Mouse (Mus musculus) lung, adult 10 weeks (tissue): Measurements from ENCODE around the gene Ppp1ca. TPM values are rescaled to one million over a fixed set of nuclear protein-coding genes. Genes with fewer than 3 reads are reported as not detected.

Experiments
- polyA plus RNA-seq: library from polyadenylated mRNA; stranded (reverse); fragments of 350-450 nt; fragmentation: Illumina TruSeq; extraction: RNeasy Lipid Tissue Mini Kit (QIAGEN cat#74804); gene quantifications from one replicate; pipeline ENCODE4 v1.2.3, GENCODE M21; 2014; ENCODE audit warnings: low read depth, low replicate concordance; ENCODE audit not compliant: insufficient read depth

Gene Ppp1ca
- 290 TPM for polyA plus RNA-seq

DNA sequence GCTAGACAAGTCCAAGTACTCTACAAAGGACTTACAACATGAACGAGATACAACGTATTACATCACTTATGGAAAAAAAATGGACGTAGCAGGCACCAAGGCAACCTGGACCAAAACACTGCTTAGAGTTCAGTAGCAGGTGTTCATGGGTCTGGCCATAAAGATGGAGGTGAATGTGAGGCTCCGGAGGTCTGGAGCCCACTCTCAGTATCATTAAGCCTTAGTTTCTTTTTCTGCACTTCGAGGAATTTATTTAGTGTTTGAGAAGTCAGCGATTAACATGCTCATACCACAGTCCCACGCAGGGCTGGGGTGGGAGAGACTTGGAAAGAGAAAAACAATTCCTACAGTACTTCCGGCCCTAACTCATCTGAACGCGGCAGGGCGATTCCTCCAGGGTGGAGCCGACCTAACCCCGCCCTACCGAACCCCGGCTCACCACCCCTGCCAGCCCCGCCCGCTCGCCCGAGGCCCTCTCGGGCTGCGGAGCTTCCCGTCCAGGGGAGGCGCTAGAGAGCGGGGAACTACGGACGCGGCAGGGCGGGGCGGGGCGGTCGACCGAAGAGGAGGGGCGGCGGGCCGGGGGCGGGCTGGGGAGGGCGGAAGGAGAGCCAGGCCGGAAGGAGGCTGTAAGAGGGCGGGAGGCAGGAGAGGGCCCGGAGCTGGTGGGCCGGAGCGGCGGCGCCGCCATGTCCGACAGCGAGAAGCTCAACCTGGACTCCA is at the start of gene Ppp1ca:
Gene Ppp1ca (plus strand): TSS at position 538 of the 723 bp plus-strand sequence.

DNA sequence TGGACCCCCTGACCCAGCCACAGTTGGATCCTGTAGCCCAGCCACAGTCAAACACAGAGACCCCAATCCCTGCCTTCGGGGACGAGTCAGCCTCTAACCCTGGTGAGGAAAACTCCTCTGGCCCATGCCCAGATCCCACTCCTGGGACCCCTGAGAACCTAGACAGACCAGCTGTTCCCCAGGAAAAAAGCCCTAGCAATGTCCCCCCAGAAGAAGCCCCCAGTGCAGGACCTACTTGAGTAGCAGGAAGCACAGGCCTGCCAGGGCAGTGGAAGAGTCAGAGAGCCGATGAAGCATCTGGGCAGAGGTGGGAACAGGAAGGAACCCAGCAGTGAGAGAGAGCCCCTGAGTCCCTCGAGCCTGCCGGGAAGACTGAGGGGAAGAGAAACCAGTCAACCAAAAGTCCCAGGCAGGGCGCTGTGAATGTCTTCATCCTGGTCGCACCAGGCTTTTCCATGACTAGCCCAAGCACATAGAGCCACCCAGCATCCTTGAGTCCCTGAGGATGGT is 48.1 kb upstream of the Ppp1ca start, which contains the start of gene Cabp4:
Gene Cabp4 (minus strand): TSS at position 275 of the 510 bp plus-strand sequence.

DNA sequence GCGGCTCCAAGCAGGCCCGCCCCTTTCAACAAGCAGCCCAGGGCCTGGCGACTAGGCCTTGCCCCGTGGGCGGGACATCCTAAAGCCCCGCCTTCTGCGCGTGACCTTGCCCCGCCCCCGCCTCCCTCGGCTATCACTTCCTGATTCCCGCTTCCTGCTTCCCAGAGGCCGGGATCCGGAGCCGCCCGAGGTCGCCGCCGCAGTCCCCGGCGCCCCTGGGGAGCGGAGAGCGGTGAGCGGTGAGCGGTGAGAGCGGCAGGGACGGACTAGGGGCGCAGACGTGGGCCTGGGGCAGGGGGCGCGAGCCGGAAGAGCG is 43.4 kb upstream of the Ppp1ca start, which contains the start of gene Coro1b:
Gene Coro1b (plus strand): TSS at position 129 of the 316 bp plus-strand sequence.

DNA sequence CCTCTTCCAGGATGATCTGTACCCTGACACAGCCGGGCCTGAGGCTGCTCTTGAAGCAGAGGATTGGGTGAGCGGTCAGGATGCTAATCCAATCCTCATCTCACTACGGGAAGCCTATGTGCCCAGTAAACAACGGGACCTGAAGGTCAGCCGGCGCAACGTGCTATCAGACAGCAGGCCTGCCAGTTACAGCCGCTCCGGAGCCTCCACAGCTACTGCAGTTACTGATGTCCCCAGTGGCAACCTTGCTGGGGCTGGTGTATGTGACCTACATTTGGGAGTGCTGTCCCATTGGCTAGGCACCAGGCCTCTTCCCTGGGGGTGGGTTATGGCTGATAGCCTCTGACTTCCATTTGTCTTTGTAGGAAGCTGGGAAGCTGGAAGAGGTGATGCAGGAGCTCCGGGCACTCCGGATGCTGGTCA is 38.6 kb upstream of the Ppp1ca start, which contains the start of gene Ptprcap:
Gene Ptprcap (plus strand): TSS at position 373 of the 423 bp plus-strand sequence.

DNA sequence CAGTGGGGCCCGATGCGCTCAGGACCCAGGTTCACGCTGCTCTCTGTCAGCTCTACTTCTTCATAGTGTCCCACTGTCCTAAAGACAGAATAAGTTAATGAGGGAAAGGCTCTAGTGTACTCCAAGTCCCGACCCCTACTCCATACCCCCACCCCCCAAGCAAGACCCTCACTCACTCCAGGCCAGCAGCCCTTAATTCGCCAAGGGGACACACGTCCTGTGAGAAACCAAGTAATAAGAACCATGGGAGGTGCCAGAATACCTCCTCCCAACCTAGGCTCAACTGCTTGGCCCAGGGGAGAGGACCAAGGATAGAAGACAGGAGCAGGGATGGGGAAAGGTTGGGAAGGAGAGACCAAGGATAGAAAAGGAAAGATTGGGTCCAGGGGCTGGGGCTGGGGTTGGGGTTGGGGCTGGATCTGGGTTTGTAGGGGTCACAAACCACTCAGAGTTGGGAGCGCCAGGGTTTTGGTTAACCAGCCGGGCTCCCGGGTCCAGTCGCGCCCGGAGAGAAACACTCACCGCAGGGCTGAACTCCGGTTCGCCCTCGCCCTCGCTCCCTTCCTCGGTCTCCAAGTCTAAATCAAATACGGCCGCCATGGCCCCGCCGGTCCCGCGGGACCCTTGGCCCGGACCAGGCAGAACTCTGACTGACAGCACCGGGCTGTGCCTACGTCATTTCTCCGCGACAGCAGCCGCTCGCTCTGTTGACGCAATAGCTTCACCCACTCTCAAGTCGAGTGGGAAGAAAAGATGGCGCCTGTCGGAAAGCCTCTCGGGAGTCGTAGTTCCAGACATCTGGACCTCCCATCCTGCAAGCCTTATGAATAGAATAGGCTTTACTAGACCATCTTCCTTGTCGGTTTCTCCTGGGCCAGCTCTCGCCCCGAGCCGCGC is 29.0 kb upstream of the Ppp1ca start, which contains the start of gene Rps6kb2:
Gene Rps6kb2 (minus strand): TSS at position 709 of the 897 bp plus-strand sequence.

DNA sequence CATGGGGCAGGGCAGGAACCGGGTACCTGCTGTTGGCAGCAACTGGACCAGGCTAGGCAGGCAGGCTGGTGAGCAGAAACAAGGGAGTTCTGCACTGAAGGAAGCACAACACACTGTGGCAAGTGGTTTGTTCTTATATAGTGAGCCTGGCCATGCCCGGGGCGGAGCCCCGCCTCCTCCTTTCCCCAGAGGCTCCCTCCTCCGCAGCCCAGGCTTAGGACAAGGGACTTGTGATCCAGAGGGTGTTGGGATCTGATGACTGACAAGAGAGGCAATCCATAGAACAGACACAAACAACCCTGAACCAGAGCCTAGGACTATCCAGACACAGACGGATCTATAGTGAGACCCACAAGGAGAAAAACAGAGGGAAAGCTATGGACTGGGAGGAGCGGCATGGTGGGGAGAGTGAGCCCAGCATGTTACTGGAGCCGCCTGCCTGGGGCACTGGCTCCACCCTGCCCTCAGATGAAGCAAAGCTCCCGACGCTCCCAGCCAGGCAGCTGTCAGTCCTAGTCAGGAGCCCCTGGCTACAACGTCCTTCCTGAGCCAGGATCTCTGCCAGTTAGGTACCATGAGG is 16.4 kb upstream of the Ppp1ca start, which contains the start of gene Carns1:
Gene Carns1 (minus strand): TSS at position 112 of the 580 bp plus-strand sequence.

DNA sequence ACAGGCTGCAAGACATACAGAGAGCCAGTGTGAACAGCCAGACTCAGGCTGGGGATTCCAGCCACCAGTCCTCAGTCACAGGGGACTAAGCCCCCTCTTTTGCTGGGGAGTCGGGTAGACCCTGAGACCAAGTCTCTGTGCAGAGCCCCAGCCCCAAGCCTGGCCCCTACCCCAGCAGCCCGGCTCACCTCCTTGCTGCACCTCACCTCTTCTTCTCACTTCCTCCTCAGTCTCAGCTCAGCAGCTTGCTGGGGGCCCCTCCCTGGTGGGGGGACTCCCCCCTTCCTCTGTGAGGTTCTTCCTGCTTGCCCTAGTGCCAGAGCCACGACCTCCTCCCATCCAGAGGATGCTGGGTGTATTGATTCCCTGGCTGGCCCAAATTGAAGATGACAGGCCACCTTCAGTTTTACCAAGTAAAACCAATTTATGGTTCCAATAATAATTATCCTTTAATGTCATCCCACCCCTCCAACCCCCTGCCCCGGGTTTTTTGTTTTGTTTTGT is 982 bp upstream of the Ppp1ca start, which contains the start of gene Tbc1d10c:
Gene Tbc1d10c (minus strand): TSS at position 454 of the 504 bp plus-strand sequence.

DNA sequence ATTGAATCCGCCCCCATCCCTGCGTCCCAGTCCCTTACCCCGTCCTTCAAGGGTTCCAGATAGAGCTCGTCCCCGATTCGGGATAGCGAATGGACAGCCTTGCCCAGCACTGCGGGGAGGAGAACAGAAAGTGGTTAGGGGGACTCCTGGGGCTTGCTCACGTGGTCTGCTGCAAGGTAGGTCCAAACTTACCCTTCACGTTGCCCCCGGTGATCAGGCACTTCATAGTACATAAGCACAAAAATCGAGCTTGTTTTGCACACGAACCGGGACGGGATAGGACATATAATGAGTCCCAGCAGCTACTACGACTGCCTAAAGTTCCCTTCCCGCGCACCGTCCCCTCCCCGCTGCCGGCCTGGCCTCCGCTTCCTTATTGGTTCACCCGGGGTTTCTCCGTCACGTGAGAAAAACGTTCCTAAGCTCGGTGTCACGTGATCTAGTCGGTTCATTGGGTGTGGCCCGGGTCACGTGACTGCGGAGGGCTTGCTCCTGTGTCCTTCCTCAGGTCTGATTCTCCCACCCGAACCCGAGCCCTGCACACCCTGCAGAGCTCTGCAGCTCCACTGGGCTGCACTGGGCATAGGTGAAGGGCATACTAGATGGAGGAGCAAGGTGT is 9.5 kb downstream of the Ppp1ca start, which contains the start of gene Rad9a:
Gene Rad9a (minus strand): TSS at position 372 of the 619 bp plus-strand sequence.

DNA sequence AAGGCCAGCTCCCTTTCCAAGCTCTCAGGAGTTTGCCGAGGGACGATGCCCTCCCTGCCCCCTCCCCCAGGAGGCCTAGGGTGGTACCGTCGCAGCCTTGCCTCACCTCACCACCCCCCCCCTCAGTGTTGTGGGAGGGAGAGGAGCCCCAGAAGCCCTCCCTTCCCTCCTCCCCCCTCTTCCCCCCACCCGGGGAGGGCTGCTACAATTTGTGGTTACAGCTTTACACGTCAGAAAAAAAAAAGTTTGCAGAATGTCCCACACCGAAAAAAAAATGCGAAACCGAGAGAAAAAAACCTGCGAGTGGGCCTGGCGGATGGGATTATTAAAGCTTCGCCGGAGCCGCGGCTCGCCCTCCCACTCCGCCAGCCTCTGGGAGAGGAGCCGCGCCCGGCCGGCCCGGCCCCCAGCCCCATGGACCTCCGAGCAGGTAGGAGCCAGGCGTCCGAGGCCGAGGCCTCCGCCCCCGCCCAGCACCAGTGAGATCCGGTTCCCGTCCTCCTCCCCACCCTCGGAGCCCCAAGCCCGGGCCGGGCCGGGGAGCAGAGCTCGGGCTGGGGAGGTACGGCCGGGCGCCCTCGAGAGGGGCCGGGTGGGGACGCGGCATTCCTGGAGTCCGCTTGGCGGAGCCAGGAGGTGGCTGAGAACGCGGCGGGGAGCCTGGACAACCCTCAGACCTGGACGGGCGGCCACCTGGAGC is 22.4 kb downstream of the Ppp1ca start, which contains the start of the genes Clcf1 and AC109138.7:
Gene Clcf1 (plus strand): TSS at position 168 of the 700 bp plus-strand sequence.
Gene AC109138.7 (plus strand): TSS at position 287 of the 700 bp plus-strand sequence.

DNA sequence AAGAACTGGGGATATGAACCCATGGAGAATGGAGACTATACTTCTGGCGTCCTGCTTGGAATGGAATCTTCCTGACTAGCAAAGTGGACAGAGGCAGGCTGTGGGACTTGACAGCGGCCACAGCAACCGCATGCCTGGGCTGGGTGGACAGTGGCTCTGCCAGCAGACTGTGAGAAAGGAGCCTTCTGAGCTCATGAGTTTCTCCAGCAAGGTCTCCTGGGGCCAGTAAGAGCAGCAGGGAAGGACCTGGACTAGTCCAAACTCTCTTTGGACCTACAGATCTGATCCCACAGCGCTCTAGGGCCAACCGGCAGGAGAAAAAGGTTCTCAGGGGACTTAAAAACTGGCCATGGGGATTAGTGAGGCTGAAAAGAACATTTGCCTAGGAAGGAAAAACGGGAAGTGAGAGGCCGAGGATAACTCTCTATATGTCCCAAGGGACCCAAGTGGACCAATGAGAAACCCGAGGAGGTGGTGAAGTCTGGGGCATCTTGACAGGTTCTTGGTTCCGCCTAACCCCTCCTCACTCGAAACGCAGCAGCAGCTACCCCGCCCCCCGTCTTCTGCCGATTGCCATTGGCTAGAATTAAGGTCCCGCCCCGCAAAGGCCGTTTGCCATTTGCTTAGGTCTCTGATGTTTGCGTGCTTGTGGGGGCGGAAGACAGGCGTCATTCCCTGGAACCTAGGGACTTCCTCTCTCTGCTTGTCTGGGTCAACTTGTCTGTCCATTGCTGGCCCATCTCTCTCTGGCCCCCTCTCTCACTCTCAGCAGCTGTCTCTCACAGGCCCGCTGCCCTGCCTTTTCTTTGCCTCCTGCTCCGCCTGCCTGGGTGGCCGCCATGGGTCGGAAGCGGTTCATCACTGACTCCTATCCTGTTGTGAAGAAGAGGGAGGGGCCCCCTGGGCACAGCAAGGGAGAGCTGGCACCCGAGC is 39.7 kb downstream of the Ppp1ca start, which contains the start of gene Pold4:
Gene Pold4 (plus strand): TSS at position 647 of the 933 bp plus-strand sequence.

Other genes starting within 250 kb of the Ppp1ca start
- gene Aldh3b3, start 233.4 kb upstream of the Ppp1ca start, polyA plus RNA-seq = 0.20 TPM
- 0.83 TPM for gene Aldh3b2, start 219.7 kb upstream of the Ppp1ca start, polyA plus RNA-seq
- 10.1 TPM for gene Acy3, start 205.5 kb upstream of the Ppp1ca start, polyA plus RNA-seq
- not detected for gene Tbx10, start 199.3 kb upstream of the Ppp1ca start, polyA plus RNA-seq
- gene Nudt8, start 191.5 kb upstream of the Ppp1ca start, polyA plus RNA-seq = 19.1 TPM
- 0.23 TPM for gene Gm49405, start 191.4 kb upstream of the Ppp1ca start, polyA plus RNA-seq
- gene Doc2g, start 188.8 kb upstream of the Ppp1ca start, polyA plus RNA-seq = 4.9 TPM
- 85.5 TPM for gene Ndufv1, start 179.3 kb upstream of the Ppp1ca start, polyA plus RNA-seq
- gene Gstp1, start 154.1 kb upstream of the Ppp1ca start, polyA plus RNA-seq = 401 TPM
- gene Gstp2, start 146.0 kb upstream of the Ppp1ca start, polyA plus RNA-seq = 28.2 TPM
- gene Gstp3, start 132.5 kb upstream of the Ppp1ca start, polyA plus RNA-seq = 10.6 TPM
- gene Cabp2, start 110.5 kb upstream of the Ppp1ca start, polyA plus RNA-seq = 0.93 TPM
- 128 TPM for gene Cdk2ap2, start 94.9 kb upstream of the Ppp1ca start, polyA plus RNA-seq
- gene Pitpnm1, start 92.1 kb upstream of the Ppp1ca start, polyA plus RNA-seq = 24.1 TPM
- gene Aip, start 66.2 kb upstream of the Ppp1ca start, polyA plus RNA-seq = 110 TPM
- not detected for gene Gpr152, start 52.3 kb upstream of the Ppp1ca start, polyA plus RNA-seq
- gene Cabp4, start 48.0 kb upstream of the Ppp1ca start, polyA plus RNA-seq = not detected
- 121 TPM for gene Coro1b, start 43.4 kb upstream of the Ppp1ca start, polyA plus RNA-seq
- gene Ptprcap, start 38.5 kb upstream of the Ppp1ca start, polyA plus RNA-seq = 41.4 TPM
- gene Rps6kb2, start 28.7 kb upstream of the Ppp1ca start, polyA plus RNA-seq = 19.1 TPM
- gene Carns1, start 16.6 kb upstream of the Ppp1ca start, polyA plus RNA-seq = 2.5 TPM
- 22.1 TPM for gene Tbc1d10c, start 781 bp upstream of the Ppp1ca start, polyA plus RNA-seq
- gene Rad9a, start 9.6 kb downstream of the Ppp1ca start, polyA plus RNA-seq = 12.4 TPM
- 7.9 TPM for gene Clcf1, start 22.2 kb downstream of the Ppp1ca start, polyA plus RNA-seq
- not detected for gene AC109138.7, start 22.3 kb downstream of the Ppp1ca start, polyA plus RNA-seq
- 52.0 TPM for gene Pold4, start 39.8 kb downstream of the Ppp1ca start, polyA plus RNA-seq
- 12.9 TPM for gene Ssh3, start 77.1 kb downstream of the Ppp1ca start, polyA plus RNA-seq
- gene Ankrd13d, start 91.1 kb downstream of the Ppp1ca start, polyA plus RNA-seq = 2.9 TPM
- 57.2 TPM for gene Grk2, start 114.2 kb downstream of the Ppp1ca start, polyA plus RNA-seq
- gene Kdm2a, start 206.2 kb downstream of the Ppp1ca start, polyA plus RNA-seq = 12.2 TPM
- 10.9 TPM for gene Rhod, start 247.4 kb downstream of the Ppp1ca start, polyA plus RNA-seq